Mouse (Mus musculus) forebrain, embryonic 11.5 days (tissue): ENCODE data around the gene App. TPM values are rescaled to one million over a fixed set of nuclear protein-coding genes. Genes with fewer than 3 reads are reported as not detected.

ENCODE experiments used
- ATAC-seq: fragments of 200-750 bp; cut with Nextera tagmentation; replicated peaks from 2 replicates; pipeline ENCODE4 v1.8.0; 2017; ENCODE audit warnings: moderate TSS enrichment; ENCODE audit not compliant: low FRiP score
- DNase-seq: peaks from one replicate; pipeline ENCODE4 v3.0.0-alpha.2; 2017; ENCODE audit warnings: low spot score
- H3K27ac ChIP-seq: fragments of 300-500 bp; sonication (generic); 2 replicates; pipeline ENCODE4 v1.5.1; 2014; ENCODE audit warnings: low read depth, low read length
- H3K27me3 ChIP-seq: fragments of 300-500 bp; sonication (generic); 2 replicates; pipeline ENCODE4 v1.6.1; 2014; ENCODE audit warnings: mild to moderate bottlenecking, low read length, mixed read lengths; ENCODE audit not compliant: control insufficient read depth, insufficient read depth
- H3K36me3 ChIP-seq: fragments of 300-500 bp; sonication (generic); 2 replicates; pipeline ENCODE4 v1.6.1; 2014; ENCODE audit warnings: mild to moderate bottlenecking, low read length, moderate library complexity, mixed read lengths; ENCODE audit not compliant: control insufficient read depth, insufficient read depth
- H3K4me1 ChIP-seq: fragments of 300-500 bp; sonication (generic); replicated peaks from 2 replicates; pipeline ENCODE4 v1.6.1; 2014; ENCODE audit warnings: low read length, mixed read lengths; ENCODE audit not compliant: control insufficient read depth, insufficient read depth
- H3K4me2 ChIP-seq: fragments of 300-500 bp; sonication (generic); 2 replicates; pipeline ENCODE4 v1.6.1; 2014; ENCODE audit warnings: low read depth, mild to moderate bottlenecking, low read length, moderate library complexity, mixed read lengths; ENCODE audit not compliant: severe bottlenecking
- H3K4me3 ChIP-seq: fragments of 300-500 bp; sonication (generic); 2 replicates; pipeline ENCODE4 v1.5.1; 2014; ENCODE audit warnings: low read depth, low read length
- H3K9ac ChIP-seq: fragments of 300-500 bp; sonication (generic); 2 replicates; pipeline ENCODE4 v1.6.1; 2014; ENCODE audit warnings: low read length
- H3K9me3 ChIP-seq: fragments of 300-500 bp; sonication (generic); 2 replicates; pipeline ENCODE4 v1.6.1; 2016; ENCODE audit warnings: low read length, mixed read lengths; ENCODE audit not compliant: control insufficient read depth
- WGBS: fragments of 180-500 bp; shearing (Covaris S2); extraction: QIAGEN DNeasy Blood & Tissue Kit; methylation state at CpG from one replicate; pipeline ENCODE4 v1.1.7; 2014; 5-methylcytosine and 5-hydroxymethylcytosine counted together
- polyA plus RNA-seq: library from polyadenylated mRNA; unstranded; fragments of >200 nt; fragmentation: Nextera tagmentation; extraction: Ambion mirVana; gene quantifications from 2 replicates; pipeline ENCODE4 v1.2.1, GENCODE M21; 2014

Gene App
- polyA plus RNA-seq, 1 experiment from 2014 or later = 134 TPM

DNA sequence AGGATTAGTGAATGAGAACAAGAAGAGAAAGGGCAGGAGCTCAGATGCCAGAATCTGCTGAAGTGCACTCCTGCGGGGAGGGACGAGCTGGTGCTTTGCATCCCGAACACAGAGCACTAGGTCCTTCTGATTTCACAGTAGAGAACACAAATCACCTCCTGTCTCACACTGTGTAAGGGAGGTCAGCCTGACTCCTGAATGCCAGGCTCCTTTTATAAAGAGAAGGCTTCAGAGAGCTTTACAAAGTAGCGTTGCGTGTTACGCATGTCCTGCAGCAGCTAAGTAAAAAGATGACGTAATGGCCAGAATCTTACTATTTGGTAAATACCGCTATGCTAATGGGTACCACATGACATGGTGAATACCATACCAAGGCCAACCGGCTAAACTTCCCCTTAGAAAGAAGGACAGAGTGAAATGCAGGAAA is 34.4 kb downstream of the App start:
- ATAC-seq = peak; percentile 77
- no peak overlapping the region for H3K27ac ChIP-seq
- no peak overlapping the region for H3K9ac ChIP-seq
- H3K27me3 ChIP-seq = no peaks in the 10 kb centered on the region
- H3K4me2 ChIP-seq = no peak overlapping the region
- H3K4me1 ChIP-seq = no peaks in the 10 kb centered on the region; the same call in 1 of the 2 replicates
- H3K4me3 ChIP-seq = no peak overlapping the region
- peak; percentile 33 for DNase-seq
- WGBS = 39% methylated on average over 9 of the region's 9 CpGs
- H3K36me3 ChIP-seq = no peaks in the 10 kb centered on the region
- H3K9me3 ChIP-seq = no peaks in the 10 kb centered on the region

DNA sequence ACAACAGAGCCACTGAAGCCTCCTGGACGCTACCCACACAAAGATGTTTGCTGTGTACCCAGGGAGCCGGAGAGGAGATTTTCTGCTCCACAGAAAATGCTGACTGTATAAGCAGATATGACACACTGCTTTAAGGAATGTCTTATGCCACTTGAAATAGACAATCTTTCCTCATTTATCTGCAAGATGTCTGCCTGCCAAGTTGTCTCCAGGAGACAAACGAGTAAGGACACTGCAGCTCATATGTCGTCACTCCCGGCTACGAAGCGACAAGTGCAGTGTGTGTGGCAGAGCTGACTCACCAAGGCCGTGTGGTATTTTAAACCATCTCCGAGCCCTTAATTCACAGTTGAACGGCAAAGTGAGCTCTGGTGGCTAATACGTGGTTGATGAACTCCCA is 36.2 kb downstream of the App start:
- Histone ChIP-seq H3K27ac (no peak overlapping the region), H3K36me3 (no peaks in the 10 kb centered on the region), H3K4me3 (no peak overlapping the region), H3K9ac (no peak overlapping the region), H3K4me2 (no peak overlapping the region), H3K27me3 (no peaks in the 10 kb centered on the region), H3K4me1 (no peaks in the 10 kb centered on the region; the same call in 1 of the 2 replicates), H3K9me3 (no peaks in the 10 kb centered on the region)
- no peak for ATAC-seq
- DNase-seq = peak; percentile 45
- 87% methylated on average over 11 of the region's 11 CpGs for WGBS

DNA sequence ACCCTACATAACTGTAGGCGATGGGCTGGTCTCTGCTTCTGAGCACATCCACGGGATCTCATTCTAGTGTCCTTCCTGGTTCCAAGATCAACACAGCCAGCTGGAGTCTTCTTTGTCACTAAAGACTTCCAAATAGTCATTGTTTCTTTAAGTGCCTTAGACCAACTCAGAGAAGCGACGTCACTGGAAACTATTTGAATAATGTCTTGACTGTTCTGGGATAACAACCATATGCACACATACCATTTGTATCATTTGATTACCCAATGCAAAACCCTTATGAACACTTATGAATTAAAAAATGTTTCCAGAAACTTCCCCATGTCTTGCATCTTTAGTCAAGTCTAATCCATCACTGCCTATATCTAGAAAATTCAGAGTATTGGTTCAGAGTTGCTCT is 37.5 kb downstream of the App start:
- ATAC-seq (no peak), DNase-seq (peak; percentile 4)
- H3K9me3 ChIP-seq = no peaks in the 10 kb centered on the region
- no peaks in the 10 kb centered on the region; the same call in 1 of the 2 replicates for H3K4me1 ChIP-seq
- no peak overlapping the region for H3K9ac ChIP-seq
- 92% methylated on average over 4 of the region's 4 CpGs for WGBS
- H3K27ac ChIP-seq = no peak overlapping the region
- H3K27me3 ChIP-seq = no peaks in the 10 kb centered on the region
- H3K4me2 ChIP-seq = no peak overlapping the region
- no peak overlapping the region for H3K4me3 ChIP-seq
- H3K36me3 ChIP-seq = no peaks in the 10 kb centered on the region

DNA sequence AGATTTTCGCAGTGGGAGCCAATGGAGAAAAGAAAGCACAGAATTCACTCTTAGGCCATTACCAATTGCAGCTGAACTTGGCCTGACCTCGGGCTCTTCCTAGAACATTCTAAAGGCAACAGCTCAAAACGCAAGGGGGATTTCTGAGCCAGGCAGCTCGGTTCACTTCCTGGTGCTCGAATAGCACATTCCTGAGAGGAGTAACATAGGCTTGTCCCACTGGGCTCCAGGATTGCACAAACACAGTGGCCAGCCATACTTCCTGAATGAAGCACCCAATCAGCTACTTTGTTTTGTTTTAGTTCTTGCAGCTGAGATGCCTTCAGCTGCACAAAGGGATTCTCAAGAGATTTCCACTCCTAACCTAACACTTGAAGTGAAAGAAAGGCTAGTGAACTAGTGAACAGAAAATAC is 40.1 kb downstream of the App start:
- Histone ChIP-seq H3K27me3 (no peaks in the 10 kb centered on the region), H3K4me1 (no peaks in the 10 kb centered on the region; the same call in 1 of the 2 replicates), H3K4me3 (no peak overlapping the region), H3K27ac (no peak overlapping the region), H3K4me2 (no peak overlapping the region), H3K9me3 (no peaks in the 10 kb centered on the region), H3K9ac (no peak overlapping the region), H3K36me3 (no peaks in the 10 kb centered on the region)
- 61% methylated on average over 5 of the region's 5 CpGs for WGBS
- DNase-seq (peak; percentile 50), ATAC-seq (no peak)

DNA sequence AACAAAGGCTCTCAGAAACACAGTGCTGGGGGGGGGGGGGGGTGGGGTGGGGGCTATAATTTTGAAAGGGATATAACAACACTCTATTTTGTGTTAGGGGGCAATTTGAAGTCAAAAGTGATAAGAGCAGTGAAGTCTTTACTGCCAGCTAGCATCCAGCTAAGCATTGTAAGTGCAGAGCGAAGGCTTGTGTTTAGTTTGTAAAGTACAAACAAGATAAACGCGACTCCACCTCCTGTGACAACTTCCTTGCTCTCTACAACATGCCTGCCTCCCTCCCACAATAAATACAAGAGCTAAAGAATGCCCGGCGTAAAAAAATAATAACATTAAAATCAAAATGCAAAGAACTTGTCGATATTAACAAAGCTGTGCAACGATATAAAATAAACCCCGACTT is 40.5 kb downstream of the App start:
- no peak for ATAC-seq
- no peaks in the 10 kb centered on the region for H3K36me3 ChIP-seq
- H3K4me2 ChIP-seq = no peak overlapping the region
- no peaks in the 10 kb centered on the region; the same call in 1 of the 2 replicates for H3K4me1 ChIP-seq
- no peak overlapping the region for H3K9ac ChIP-seq
- WGBS = 90% methylated on average over 8 of the region's 8 CpGs
- no peak overlapping the region for H3K4me3 ChIP-seq
- H3K27me3 ChIP-seq = no peaks in the 10 kb centered on the region
- H3K27ac ChIP-seq = no peak overlapping the region
- no peaks in the 10 kb centered on the region for H3K9me3 ChIP-seq
- DNase-seq = peak; percentile 5

DNA sequence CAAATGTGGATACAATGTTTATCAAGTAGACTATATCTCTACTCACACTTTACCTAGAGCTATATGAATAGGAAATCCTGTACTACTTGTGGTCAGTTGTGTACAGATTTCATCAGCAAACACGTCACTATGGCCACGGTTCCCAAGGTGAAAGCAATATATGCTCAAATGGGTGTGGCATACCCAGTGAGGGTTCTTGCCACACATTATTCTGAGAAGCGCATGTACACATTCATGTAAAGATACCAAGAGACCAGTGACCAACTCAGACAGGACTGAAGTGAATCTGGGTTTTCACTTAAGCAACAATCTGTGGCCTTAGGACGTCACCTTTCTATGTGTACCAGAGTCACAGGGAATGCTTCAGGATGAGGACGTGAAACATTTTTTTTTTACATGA is 41.4 kb downstream of the App start:
- H3K27me3 ChIP-seq = no peaks in the 10 kb centered on the region
- 87% methylated on average over 5 of the region's 5 CpGs for WGBS
- H3K4me3 ChIP-seq = no peak overlapping the region
- DNase-seq (peak; percentile 2), ATAC-seq (no peak)
- no peak overlapping the region for H3K4me2 ChIP-seq
- no peaks in the 10 kb centered on the region; the same call in 1 of the 2 replicates for H3K4me1 ChIP-seq
- H3K9me3 ChIP-seq = no peaks in the 10 kb centered on the region
- no peaks in the 10 kb centered on the region for H3K36me3 ChIP-seq
- no peak overlapping the region for H3K9ac ChIP-seq
- H3K27ac ChIP-seq = no peak overlapping the region

DNA sequence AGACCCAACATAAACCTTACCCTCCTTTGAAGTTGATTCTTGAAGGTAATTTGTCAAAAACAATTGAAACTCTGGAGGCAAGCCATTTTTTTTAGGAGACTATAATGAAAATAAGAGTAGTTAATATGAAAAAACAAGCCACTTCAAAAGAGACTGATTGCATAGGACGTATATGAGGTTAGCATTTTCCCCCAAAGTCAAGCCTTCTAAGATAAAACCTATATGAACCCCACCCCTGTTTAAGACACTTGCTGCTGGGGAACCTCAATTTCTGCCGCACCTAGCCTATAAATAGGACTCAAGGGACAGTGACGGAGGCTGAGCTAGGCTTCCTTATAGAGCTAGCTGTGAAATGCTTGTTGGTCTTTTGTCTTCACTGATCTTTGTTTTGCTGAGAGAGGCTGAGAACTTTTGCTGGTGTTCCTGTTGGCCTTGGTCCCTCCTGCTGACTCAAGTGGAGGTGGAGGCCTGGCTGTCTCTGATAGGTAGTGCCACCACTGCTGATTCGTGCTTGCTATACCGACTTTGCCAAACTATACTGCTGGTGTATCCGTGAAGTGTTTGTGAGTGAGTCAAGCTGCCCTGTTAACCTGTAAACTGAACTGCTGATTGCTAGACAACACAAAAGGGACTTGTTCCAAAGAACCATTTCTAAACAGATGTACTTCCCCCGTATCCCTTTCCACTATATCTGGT is 42.6 kb downstream of the App start:
- 92% methylated on average over 7 of the region's 7 CpGs for WGBS
- no peak overlapping the region for H3K9ac ChIP-seq
- H3K27me3 ChIP-seq = no peaks in the 10 kb centered on the region
- H3K4me1 ChIP-seq = no peaks in the 10 kb centered on the region; the same call in 1 of the 2 replicates
- H3K4me3 ChIP-seq = no peak overlapping the region
- no peak for ATAC-seq
- no peak overlapping the region for H3K27ac ChIP-seq
- DNase-seq = peak; percentile 35
- H3K9me3 ChIP-seq = no peaks in the 10 kb centered on the region
- H3K36me3 ChIP-seq = no peaks in the 10 kb centered on the region
- no peak overlapping the region for H3K4me2 ChIP-seq

DNA sequence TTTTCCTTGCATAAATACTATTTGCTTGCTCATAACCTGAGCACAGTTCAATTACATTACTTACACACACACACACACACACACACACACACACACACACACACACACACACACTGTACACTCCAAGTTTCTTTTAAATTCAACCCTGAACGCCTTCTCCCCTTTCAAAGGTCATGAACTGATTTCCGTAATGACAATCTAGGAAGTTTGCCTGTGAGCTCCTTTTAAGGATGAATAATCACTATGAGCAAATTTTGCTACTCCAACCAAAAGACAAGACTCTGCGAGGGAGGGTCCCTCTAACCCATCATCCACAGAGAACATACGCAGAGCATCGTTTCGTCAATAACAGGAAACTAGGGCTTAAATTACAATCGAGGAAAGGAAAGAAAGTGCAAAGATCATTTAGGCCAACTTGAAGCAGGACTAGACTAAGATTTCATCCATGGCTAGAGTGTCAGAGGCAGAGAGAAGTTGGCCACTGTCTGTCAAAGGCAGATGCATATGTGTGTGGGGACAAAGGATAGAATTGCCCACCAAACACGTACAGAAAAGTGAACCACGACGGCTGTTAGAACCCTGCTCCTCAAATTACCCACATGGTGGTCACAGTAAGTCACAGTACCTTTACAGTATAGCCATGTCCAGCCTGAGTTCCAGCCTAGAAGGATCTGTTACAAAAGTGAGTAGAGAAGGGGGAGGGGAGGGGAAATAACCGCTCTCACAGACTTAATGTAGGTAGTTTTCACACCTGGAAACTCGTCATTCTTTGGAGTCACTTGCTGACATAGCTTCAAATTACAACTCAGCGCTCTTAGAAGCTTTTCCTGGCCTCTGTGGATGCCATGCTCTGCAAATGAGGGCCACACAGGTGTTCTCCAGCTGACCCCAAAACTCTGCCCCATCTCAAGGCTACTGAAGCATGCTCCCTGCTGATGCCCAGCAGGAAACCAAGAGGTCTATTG is 44.6 kb downstream of the App start:
- Histone ChIP-seq H3K4me2 (no peak overlapping the region), H3K36me3 (no peaks in the 10 kb centered on the region), H3K27me3 (no peaks in the 10 kb centered on the region), H3K9ac (no peak overlapping the region), H3K27ac (no peak overlapping the region), H3K9me3 (no peaks in the 10 kb centered on the region), H3K4me3 (no peak overlapping the region), H3K4me1 (no peaks in the 10 kb centered on the region; the same call in 1 of the 2 replicates)
- 56% methylated on average over 13 of the region's 13 CpGs for WGBS
- DNase-seq (peak; percentile 43), ATAC-seq (no peak)
